Mouse (Mus musculus) forebrain, embryonic 11.5 days (tissue): ENCODE data around the gene Olfr1499. TPM values are rescaled to one million over a fixed set of nuclear protein-coding genes. Genes with fewer than 3 reads are reported as not detected.

Source experiments
- ATAC-seq: fragments of 200-750 bp; cut with Nextera tagmentation; replicated peaks from 2 replicates; pipeline ENCODE4 v1.8.0; 2017; ENCODE audit warnings: moderate TSS enrichment; ENCODE audit not compliant: low FRiP score
- DNase-seq: peaks from one replicate; pipeline ENCODE4 v3.0.0-alpha.2; 2017; ENCODE audit warnings: low spot score
- H3K27ac ChIP-seq: fragments of 300-500 bp; sonication (generic); 2 replicates; pipeline ENCODE4 v1.5.1; 2014; ENCODE audit warnings: low read depth, low read length
- H3K27me3 ChIP-seq: fragments of 300-500 bp; sonication (generic); 2 replicates; pipeline ENCODE4 v1.6.1; 2014; ENCODE audit warnings: mild to moderate bottlenecking, low read length, mixed read lengths; ENCODE audit not compliant: control insufficient read depth, insufficient read depth
- H3K36me3 ChIP-seq: fragments of 300-500 bp; sonication (generic); 2 replicates; pipeline ENCODE4 v1.6.1; 2014; ENCODE audit warnings: mild to moderate bottlenecking, low read length, moderate library complexity, mixed read lengths; ENCODE audit not compliant: control insufficient read depth, insufficient read depth
- H3K4me1 ChIP-seq: fragments of 300-500 bp; sonication (generic); replicated peaks from 2 replicates; pipeline ENCODE4 v1.6.1; 2014; ENCODE audit warnings: low read length, mixed read lengths; ENCODE audit not compliant: control insufficient read depth, insufficient read depth
- H3K4me2 ChIP-seq: fragments of 300-500 bp; sonication (generic); 2 replicates; pipeline ENCODE4 v1.6.1; 2014; ENCODE audit warnings: low read depth, mild to moderate bottlenecking, low read length, moderate library complexity, mixed read lengths; ENCODE audit not compliant: severe bottlenecking
- H3K4me3 ChIP-seq: fragments of 300-500 bp; sonication (generic); 2 replicates; pipeline ENCODE4 v1.5.1; 2014; ENCODE audit warnings: low read depth, low read length
- H3K9ac ChIP-seq: fragments of 300-500 bp; sonication (generic); 2 replicates; pipeline ENCODE4 v1.6.1; 2014; ENCODE audit warnings: low read length
- H3K9me3 ChIP-seq: fragments of 300-500 bp; sonication (generic); 2 replicates; pipeline ENCODE4 v1.6.1; 2016; ENCODE audit warnings: low read length, mixed read lengths; ENCODE audit not compliant: control insufficient read depth
- WGBS: fragments of 180-500 bp; shearing (Covaris S2); extraction: QIAGEN DNeasy Blood & Tissue Kit; methylation state at CpG from one replicate; pipeline ENCODE4 v1.1.7; 2014; 5-methylcytosine and 5-hydroxymethylcytosine counted together
- polyA plus RNA-seq: library from polyadenylated mRNA; unstranded; fragments of >200 nt; fragmentation: Nextera tagmentation; extraction: Ambion mirVana; gene quantifications from 2 replicates; pipeline ENCODE4 v1.2.1, GENCODE M21; 2014

The Olfr1499 gene
- polyA plus RNA-seq, 1 experiment from 2014 or later: not detected

DNA sequence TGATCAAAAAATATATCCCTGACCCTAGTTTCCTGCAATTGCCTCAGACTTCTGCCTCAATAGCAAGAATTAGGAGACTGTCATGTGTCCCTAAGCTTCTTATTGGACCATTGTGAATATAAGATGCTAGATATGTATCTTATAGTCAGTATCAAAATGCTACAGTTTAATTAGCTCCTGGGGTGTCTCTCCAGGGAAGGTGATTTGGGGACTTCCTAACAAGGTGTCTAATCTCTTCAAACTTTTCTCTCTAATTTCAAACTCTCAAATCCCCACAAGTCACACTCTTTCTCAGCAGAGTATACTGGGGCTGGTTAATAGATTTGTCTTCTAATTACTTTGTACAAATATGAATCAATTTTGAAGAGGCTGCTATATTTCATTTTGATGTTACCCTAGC is 21.1 kb downstream of the Olfr1499 start, which contains the start of gene Olfr1497:
Gene Olfr1497, minus strand, starts transcription at position 101 of the 400 bp plus-strand sequence.
- no peak for ATAC-seq
- H3K4me1 ChIP-seq: no peaks in the 10 kb centered on the region
- no peak within 1 kb of the TSS for H3K4me2 ChIP-seq
- H3K4me3 ChIP-seq: no peak within 1 kb of the TSS
- no peaks in the 10 kb centered on the region for H3K9me3 ChIP-seq
- no peak within 1 kb of the TSS for H3K9ac ChIP-seq
- no peaks in the 10 kb centered on the region for H3K36me3 ChIP-seq
- no peak within 1 kb of the TSS for H3K27ac ChIP-seq
- no peak for DNase-seq
- no peaks in the 10 kb centered on the region for H3K27me3 ChIP-seq

- Histone ChIP-seq H3K9me3 (no peaks in the 10 kb centered on the region), H3K27me3 (no peaks in the 10 kb centered on the region), H3K4me3 (no peak within 1 kb of the TSS), H3K9ac (no peak within 1 kb of the TSS), H3K4me2 (no peak within 1 kb of the TSS), H3K36me3 (no peaks in the 10 kb centered on the region), H3K4me1 (no peaks in the 10 kb centered on the region), H3K27ac (no peak within 1 kb of the TSS)
- ATAC-seq (no peak), DNase-seq (no peak)
- 80% methylated on average over 1 of the region's 1 CpGs for WGBS
Observed at GRCm38 (mm10) chr19:13777578-13777977, 41.7 kb downstream of the Olfr1499 start, which contains the start of gene Olfr1496. Gene Olfr1496 (plus strand): TSS chr19:13777878.

DNA sequence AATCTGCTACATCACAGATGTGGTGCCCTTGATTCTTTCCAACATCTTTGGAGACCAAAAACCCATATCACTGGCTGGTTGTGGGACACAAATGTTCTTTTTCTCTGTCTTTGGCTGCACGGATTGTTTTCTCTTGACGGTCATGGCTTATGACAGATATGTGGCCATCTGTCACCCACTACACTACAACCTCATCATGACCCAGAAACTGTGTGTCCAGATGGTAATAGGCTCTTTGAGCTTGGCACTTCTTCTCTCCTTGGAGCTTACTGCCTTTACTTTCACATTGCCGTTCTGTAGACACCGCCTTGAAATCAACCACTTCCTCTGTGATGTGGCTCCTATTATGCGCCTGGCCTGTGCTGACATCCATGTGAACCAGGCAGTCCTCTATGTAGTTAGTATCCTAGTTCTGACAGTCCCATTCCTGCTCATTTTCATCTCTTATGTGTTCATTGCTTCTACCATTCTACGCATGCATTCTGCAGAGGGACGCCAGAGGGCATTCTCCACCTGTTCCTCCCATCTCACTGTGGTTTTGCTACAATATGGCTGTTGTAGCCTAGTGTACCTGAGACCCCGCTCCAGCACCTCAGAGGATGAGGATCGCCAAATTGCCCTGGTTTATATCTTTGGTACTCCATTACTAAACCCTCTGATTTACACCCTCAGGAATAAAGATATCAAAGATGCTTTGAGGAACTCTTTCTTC is 50.5 kb downstream of the Olfr1499 start:
- no peak overlapping the region for H3K4me3 ChIP-seq
- H3K9ac ChIP-seq: no peak overlapping the region

DNA sequence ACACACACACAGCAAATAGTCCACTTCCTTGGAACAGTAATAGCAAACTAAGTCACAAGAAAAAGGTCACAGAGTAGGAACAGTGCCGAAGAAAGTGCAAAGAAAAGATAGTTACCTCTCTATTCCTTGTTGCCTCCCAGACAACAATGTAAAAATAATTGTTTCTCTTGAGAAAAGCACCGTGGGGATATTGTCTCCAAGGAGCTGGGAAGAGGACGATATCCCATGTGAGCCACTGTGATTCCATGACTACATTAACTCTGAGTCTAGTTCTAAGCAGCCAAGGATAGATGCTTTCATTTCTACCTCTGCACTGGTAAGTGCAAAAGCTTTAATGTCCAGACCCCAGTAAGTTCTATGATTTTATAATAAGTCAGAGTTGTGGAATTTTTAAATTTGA is 54.9 kb downstream of the Olfr1499 start, which contains the start of gene Olfr1495:
Gene Olfr1495, plus strand, starts transcription at position 301 of the 400 bp plus-strand sequence.
- Histone ChIP-seq H3K9me3 (no peaks in the 10 kb centered on the region), H3K9ac (no peak within 1 kb of the TSS), H3K27ac (no peak within 1 kb of the TSS), H3K4me1 (no peaks in the 10 kb centered on the region), H3K4me2 (no peak within 1 kb of the TSS), H3K4me3 (no peak within 1 kb of the TSS), H3K36me3 (no peaks in the 10 kb centered on the region), H3K27me3 (no peaks in the 10 kb centered on the region)
- ATAC-seq: no peak
- WGBS: 89% methylated on average over 3 of the region's 3 CpGs
- DNase-seq: no peak

More for the DNA sequence above, 50.5 kb downstream of the Olfr1499 start:
- ATAC-seq: no peak
- WGBS: 91% methylated on average over 9 of the region's 9 CpGs
- DNase-seq: no peak
- Histone ChIP-seq H3K36me3 (no peaks in the 10 kb centered on the region), H3K4me1 (no peaks in the 10 kb centered on the region), H3K27me3 (no peaks in the 10 kb centered on the region), H3K9me3 (no peaks in the 10 kb centered on the region), H3K27ac (no peak overlapping the region), H3K4me2 (no peak overlapping the region)

Other genes starting within 250 kb of the Olfr1499 start
- gene Olfr1484, start 235.9 kb downstream of the Olfr1499 start, polyA plus RNA-seq: not detected in 2 replicates
- not detected in 2 replicates for gene Olfr1487, start 202.1 kb downstream of the Olfr1499 start, polyA plus RNA-seq
- gene Olfr1489, start 187.8 kb downstream of the Olfr1499 start, polyA plus RNA-seq: not detected in 2 replicates
- gene Olfr1490, start 168.4 kb downstream of the Olfr1499 start, polyA plus RNA-seq: not detected in 2 replicates
- gene Olfr1491, start 122.2 kb downstream of the Olfr1499 start, polyA plus RNA-seq: not detected in 2 replicates
- not detected in 2 replicates for gene Olfr1493-ps1, start 96.2 kb downstream of the Olfr1499 start, polyA plus RNA-seq
- not detected in 2 replicates for gene Olfr1494, start 79.7 kb downstream of the Olfr1499 start, polyA plus RNA-seq
- gene Olfr1495, start 54.8 kb downstream of the Olfr1499 start, polyA plus RNA-seq: not detected in 2 replicates
- not detected in 2 replicates for gene Olfr1496, start 41.6 kb downstream of the Olfr1499 start, polyA plus RNA-seq
- gene Olfr1497, start 21.2 kb downstream of the Olfr1499 start, polyA plus RNA-seq: not detected in 2 replicates
- not detected in 2 replicates for gene Olfr1500, start 11.0 kb upstream of the Olfr1499 start, polyA plus RNA-seq
- gene Olfr1501, start 31.2 kb upstream of the Olfr1499 start, polyA plus RNA-seq: not detected in 2 replicates
- gene Olfr1502, start 42.3 kb upstream of the Olfr1499 start, polyA plus RNA-seq: not detected in 2 replicates
- gene Olfr1504, start 78.5 kb upstream of the Olfr1499 start, polyA plus RNA-seq: not detected in 2 replicates
- not detected in 2 replicates for gene Olfr1505, start 94.1 kb upstream of the Olfr1499 start, polyA plus RNA-seq